Mouse (Mus musculus) spleen, embryonic (tissue): ENCODE measurements around the gene Pparg.

Experiments
- CTCF ChIA-PET: fragments of 350-600 bp; sonication (Branson Sonifier 250); formaldehyde crosslinking; loops from one replicate; lab custom pipeline; 2022; lab: Charles Lee

The Pparg gene

DNA sequence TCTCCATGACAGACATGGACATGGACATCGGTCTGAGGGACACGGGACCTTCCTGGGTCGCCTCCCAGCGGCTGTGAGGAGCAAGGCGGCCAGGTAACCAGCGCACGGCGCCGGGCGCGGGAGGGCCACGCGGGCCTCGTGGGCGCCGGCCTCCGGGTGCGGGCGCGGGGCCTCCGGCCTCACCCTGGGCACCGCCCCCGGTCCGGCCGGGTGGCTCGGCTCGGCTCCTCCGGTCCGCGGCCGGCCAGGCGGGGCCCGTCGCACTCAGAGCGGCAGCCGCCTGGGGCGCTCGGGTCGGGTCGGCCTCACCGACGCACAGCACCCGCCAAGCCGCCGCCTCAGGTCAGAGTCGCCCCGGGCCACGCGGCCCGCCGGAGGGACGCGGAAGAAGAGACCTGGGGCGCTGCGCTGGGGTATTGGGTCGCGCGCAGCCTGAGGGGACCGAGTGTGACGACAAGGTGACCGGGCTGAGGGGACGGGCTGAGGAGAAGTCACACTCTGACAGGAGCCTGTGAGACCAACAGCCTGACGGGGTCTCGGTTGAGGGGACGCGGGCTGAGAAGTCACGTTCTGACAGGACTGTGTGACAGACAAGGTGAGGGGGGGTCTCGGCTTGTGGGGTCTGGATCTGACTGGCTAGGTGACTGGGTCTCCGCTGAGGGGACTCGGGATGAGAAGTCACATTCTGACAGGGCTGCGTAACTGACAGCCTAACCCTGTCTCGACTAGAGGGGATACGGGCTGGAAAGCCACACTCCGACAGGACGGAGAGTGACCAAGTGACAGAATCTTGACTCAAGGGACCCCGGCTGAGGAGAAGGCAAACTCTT lies at the start of gene Pparg:
Gene Pparg (plus strand): TSS at position 176 of the 830 bp plus-strand sequence.
- CTCF ChIA-PET: no interaction called here

DNA sequence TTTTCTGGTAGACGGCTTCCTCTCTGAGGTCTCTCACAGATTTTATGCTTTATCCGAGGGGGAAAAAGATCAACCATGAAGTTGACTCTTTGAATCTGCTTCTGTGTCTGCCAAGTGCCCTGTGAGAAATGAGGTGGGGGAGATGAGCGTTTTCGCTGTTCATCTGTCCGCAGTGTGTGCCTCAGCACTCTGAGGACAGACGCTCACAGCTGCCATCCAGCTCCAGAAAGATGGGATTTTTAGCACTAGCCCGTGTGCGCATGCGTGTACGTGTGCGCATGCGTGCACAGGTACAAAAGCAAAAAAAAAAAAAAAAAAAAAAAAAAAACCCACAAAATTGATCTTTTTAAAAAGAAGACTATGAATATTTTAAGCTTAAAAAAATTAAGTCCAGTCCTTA lies 48.0 kb upstream of the Pparg start:
- CTCF ChIA-PET: no interaction called here

DNA sequence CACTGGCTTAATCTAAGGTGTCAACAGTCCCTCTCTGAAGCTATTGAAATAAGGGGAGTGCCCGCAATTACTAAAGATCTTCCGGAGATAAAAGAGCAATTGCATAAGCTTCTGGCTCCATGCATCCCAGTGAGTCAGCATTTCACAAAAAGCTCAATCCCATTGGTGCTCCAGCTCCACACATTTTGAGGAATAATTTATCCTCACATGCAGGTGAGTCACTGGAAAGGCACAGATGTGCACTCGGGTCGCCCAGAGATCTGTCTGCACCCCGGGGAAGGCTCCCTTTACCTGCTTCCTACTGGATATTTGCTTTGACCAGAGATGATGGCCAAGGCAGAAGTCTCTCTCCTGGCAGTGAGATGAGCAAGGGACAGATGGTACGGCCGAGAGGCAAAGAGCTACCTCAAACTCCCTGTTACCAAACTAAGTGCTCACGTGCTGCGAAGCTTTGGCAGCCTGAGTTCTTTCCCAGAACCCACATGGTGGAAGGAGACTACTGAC lies 47.5 kb upstream of the Pparg start:
- CTCF ChIA-PET: no interaction called here

DNA sequence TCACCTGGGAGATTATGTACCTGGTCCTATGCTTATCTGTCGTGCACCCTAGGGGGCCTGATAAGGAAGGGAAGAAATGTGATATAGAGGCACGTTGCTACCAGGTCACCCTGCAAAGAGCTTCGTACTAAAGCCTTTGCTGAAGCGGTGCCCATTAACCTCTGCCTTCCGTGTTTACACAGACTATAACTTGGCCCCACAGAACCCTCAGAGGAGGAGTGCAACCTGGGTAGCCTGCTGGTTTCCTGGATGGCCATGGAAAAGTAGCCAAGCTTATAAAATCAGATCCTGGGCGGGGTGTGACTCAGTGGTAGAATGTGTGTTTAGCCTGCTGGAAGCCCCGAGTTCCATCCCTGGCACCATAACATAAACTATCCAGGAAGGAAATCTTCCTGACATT lies 46.8 kb upstream of the Pparg start:
- CTCF ChIA-PET: no interaction called here

DNA sequence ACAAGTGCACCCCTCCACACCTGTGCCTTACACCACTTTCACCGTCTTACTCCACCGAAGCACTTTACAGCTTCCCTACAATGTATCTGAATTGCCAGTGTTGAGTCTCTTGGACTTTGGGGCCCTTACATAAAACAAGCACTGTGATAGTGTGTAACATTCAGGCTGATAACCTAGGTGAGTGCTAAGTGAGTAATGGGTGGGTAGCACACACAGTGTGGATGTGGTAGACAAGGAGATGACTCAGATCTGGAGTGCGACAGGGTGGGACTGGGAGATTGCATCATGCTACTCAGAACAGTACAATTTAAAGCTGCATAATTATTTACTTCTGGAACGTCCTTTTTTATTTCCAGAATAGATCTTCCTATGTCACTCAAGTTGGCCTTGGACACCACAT lies 45.0 kb upstream of the Pparg start:
- CTCF ChIA-PET: no interaction called here

DNA sequence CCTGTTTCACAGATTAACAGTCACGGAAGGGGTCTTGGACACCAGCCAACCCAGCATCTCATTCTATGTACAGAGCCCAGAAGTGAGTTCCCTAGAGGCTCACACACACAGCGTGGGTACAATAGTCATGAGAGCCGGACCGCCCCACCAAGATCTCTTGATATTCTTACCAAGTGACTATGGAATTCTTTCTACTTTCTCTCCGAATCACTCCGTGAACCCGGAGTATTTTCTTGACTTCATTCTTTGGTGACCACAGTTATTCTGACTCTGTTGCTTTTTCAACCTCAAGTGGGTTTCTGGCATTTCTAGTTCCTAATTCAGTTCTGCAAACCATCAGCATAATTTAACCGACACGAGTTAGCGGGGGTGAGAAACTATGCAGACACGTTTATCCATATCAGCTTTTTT lies 43.9 kb upstream of the Pparg start:
- CTCF ChIA-PET: no interaction called here

DNA sequence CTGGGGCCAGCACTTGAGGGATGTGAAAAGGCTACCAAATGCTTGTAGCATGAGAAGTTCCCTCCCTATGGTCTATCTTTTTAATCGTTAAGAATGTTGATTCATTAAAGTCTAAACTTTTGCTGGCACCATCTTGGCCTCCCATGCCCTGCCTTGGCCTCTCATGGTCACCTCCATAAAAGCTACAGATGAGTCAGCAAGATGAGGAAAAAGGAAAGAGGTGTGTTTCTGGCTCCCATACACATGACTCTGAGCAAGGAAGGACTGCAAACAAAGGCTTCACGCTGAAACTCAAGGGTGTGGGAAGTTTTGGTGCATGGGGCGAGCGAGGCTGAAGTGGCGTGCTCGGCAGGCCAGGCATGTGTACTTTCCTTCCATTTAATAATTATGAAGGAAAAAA lies 41.9 kb upstream of the Pparg start:
- CTCF ChIA-PET: no interaction called here

DNA sequence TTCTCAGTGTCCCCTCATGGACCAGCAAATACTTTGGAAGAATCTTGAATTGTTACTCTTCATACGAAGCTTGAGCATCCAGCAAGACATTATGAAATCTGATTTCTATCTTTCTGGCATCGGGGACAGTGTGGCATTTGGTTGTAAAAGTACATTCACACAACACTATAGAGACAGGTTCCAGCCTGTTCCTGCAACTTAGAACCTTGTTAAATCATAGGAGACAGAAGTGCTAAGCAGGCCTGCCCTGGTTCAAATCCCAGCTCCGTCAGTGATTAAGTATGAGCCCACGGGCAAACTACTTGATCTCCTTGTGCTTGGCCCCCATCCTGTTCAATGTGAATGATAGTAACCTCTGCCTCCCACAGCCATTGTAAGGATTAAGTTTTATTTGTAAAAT lies 41.1 kb upstream of the Pparg start:
- CTCF ChIA-PET: no interaction called here

DNA sequence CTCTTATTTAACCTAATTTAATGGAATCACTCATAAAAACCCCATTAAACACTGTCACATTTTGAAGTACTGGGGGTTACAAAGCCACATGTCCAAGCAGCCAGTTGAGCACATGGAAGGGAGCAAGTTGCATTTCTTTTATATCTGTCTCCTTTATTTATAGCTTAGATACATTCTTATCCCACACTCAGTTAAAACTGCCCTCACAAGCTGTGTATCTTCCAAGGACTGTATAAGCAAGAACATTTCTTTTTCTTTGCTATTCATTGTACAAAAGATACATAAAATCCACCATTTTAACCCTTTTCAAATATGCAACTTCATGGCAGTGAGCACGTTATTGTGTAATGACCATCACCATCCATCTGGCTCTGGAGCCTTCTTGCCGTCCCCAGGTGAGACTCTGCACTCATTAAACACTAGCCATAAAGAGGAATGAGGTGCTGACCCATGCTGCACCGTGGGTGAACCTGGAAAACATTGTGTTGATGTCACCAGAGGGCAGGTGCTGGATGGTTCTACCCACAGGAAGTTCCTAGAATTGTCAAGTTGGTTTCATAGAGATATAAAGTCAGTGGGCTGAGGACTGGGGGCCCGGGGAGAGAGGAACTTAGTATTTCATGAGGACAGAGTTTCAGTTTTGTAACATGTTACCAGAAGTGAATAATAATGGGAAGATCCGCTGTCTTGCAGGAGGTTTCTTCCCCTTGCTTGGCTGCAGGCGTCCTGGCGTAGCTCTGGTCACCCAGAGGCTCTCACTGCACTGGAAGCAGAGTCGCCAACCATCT lies 39.6 kb upstream of the Pparg start:
- CTCF ChIA-PET: no interaction called here

DNA sequence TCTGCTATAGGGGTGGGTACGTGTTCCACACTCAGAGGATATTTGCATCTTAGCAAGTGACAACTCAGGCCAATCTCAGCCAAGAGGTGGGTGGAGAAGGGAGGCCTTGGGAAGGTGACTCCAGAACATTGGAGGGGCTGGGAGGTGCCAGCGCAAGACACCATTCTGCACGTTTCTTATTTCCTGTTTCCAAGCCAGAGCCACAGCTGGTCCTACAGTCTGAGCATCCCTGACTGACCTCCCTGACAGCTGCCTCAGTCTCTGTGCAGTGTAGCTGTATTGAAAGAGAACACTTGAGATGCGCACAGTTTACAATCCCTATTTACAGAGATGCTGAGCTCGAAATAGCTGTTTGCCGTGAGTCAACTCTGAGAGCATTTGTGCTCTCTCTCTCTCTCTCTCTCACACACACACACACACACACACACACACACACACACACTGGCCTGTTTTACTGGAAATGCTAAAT lies 38.8 kb upstream of the Pparg start:
- CTCF ChIA-PET: no interaction called here

DNA sequence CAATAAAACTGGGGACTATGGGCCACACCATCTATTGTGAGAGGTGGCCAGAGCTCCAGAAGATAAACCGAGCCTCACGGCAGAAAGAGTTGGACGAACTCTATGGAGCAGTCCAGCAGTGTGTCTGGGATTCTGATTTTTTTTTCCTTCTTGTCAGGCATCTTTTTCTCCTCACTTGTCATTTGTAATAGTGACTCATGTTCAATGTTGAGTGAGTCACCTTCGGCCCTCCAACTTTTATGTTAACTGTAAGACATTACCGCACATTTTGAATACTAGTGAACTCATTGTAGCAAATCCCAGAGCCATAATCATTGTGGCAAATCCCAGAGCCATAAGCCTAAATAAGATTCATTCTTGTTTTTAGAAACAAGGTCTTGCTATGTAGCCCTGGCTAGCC lies 37.8 kb upstream of the Pparg start:
- CTCF ChIA-PET: no interaction called here

DNA sequence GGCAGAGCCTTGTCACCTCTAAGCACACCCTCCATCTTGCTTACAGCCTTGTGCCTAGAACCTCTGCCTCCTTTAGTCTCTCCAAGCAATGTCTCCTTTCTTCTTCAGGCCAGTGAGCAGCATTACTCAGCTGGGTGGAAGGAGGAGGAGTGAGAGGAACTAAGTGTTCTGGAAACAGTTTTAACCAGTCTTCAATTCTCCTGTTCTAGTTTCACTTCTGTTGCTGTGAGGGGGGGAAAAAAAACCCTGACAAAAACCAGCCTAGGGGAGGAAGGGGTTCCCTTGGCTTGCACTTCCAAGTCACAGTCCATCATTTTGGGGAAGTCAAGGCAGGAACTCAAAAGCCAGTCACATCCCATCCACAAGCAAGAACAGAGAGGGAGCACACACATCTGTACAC lies 29.8 kb upstream of the Pparg start:
- CTCF ChIA-PET: no interaction called here

DNA sequence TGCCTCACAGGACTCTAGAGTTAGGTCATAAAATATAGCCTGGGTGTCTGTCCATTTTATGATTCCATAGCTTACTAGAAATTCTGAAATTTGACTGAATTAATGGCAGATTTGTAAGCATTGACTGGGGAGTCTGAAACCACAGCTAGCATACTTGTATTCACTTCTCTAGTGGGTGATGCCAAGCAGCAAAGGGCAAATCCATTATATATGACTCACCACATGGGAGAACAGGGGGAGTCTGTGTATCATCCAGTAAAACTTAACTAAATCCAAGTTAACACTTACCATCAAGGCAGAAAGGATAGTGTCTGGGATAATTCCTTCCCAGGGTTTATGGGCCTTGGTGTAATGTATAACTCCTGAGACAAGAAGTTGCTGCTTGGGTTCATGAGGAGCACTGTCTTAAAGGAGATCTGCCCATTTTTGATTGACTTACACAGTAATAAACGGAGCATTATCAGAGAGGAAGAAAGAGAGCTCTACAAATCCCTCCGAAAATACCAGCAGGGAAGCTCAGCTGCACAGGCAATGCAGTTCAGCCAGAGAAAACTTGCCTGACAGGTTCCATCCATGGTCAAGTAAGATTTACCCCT lies 27.6 kb upstream of the Pparg start:
- CTCF ChIA-PET: no interaction called here

DNA sequence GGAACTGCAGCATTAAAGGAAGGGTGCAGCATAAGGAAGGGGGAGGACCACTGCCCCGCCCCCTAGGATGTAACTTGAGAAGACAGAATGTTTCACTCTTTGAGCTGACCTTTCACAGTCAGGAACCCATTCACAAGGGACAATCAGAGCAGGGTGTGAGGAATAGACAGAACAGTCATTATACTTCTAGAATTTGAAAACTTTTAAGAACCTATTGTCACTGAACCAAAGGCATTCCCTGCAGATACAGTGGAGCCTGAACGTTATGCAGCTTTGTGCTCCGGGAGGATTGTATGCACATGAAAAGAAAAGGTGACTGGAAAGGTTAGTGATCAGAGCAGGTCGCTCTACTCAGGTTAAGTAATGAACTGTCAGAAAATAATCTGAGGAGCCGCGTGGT lies 25.2 kb upstream of the Pparg start:
- CTCF ChIA-PET: interaction anchor here (0.6 kb wide), 1 partner anchor 26 kb away, joined by 3 read pairs; no protein-coding TSS in a partner anchor

DNA sequence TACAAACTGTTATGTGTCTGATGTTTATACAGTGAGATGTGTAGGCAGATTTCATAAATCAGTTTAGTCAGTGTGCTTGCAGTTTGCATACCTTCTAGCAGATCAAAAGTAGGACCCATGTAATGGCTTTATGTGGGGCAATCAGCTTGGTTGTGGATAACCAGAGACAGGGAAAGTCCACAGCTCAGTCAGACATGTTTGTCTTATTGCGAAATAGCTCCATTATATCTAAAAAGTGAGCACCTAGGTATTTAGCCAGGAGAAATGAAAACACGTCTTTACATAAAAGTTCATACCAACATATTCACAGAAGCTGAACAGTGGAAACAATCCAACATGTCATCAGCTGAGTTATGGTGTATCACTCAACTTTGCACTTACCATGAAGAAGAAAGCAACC lies 20.7 kb upstream of the Pparg start:
- CTCF ChIA-PET: no interaction called here

DNA sequence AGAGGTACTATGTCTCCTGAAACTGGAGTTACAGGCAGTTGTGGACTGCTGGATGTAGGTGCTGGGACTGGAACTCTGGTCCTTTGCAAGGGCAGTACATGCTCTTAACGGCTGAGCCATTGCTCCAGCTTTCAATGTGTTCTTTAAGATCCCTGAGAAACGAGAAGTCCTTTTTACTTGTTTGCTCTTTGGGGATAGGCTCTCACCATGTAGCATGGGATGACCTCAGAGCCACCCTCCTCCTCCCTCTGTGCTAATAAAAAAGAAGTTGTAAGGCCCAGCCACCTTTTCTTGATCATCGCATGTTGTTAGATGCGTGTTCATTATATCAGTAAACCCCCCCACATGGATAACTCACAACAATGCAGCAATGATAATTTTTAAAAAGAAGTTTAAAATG lies 17.7 kb upstream of the Pparg start:
- CTCF ChIA-PET: no interaction called here

DNA sequence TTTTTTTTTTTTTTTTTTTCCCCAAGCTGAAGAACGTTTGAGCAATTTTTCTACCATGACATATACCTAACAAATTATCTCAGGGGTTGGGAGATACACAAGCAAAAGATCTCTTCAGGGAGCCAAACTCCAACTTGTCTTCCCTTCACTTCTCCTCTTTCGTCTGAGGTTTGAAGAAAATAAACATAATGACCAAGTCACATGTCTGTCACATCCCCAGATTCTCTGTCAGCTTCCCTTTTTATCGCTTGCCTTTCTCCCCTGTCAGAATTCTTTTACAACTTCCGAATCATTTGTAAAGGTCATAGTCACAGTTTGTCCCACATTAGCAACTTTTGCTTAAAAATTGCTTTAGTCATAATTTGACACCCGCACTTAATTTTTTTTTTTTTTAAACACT lies 17.2 kb upstream of the Pparg start:
- CTCF ChIA-PET: no interaction called here

DNA sequence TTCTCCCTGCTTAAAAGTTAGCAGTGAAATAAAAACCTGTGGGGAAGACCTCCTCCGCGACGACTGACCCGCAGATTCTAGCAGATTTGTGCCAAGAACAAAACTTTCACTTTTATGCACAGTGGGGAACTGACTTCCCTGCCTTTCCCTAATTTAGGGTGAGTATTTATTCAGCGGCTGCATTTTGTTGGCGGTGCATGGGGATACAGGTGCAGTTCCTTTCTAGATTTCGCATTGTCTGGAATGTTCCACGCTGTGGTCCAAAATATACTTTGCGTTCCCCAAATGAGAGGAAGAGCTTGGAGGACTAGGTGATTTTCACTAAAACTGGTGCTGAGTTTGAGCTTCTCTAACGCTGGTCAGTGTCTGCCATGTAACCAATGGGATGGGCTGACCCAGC lies 16.6 kb upstream of the Pparg start:
- CTCF ChIA-PET: no interaction called here

DNA sequence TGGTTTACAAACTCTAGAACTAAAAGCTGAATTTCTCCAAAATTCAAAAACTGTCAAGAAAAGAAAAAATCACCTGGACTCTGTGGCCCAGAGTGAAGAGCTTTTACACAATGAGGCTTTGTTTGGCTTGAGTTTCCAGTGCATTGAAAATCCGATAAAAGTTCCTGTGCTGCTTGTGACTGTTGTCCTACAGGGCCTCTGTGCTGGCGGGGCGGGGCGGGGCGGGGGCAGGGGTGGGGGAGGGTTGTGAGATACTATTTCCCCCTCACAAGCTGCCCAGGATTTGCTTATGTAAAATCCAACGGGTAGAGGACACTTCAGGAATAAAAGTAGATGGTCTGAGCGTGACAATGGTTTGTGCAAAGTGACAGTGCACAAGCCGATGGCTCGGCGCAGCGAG lies 16.2 kb upstream of the Pparg start:
- CTCF ChIA-PET: no interaction called here

DNA sequence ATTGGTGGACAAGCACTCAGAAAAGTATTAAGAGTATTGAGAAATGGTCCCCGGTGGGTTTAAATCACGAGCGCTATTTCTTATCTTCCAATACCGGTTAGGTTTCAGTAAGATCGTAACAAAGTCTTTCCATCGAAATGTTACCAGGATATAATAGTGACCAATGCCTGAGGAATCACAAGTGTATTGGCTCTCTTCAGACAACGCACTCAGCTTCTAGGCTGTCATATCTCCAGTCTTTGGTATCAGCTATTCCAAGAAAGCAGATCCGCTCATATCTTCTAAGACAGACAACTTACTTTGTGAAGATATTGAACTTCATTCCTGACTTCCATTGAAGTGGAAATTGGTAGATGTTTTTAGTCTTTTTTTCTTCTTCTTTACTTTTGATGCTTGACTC lies 15.7 kb upstream of the Pparg start:
- CTCF ChIA-PET: no interaction called here

DNA sequence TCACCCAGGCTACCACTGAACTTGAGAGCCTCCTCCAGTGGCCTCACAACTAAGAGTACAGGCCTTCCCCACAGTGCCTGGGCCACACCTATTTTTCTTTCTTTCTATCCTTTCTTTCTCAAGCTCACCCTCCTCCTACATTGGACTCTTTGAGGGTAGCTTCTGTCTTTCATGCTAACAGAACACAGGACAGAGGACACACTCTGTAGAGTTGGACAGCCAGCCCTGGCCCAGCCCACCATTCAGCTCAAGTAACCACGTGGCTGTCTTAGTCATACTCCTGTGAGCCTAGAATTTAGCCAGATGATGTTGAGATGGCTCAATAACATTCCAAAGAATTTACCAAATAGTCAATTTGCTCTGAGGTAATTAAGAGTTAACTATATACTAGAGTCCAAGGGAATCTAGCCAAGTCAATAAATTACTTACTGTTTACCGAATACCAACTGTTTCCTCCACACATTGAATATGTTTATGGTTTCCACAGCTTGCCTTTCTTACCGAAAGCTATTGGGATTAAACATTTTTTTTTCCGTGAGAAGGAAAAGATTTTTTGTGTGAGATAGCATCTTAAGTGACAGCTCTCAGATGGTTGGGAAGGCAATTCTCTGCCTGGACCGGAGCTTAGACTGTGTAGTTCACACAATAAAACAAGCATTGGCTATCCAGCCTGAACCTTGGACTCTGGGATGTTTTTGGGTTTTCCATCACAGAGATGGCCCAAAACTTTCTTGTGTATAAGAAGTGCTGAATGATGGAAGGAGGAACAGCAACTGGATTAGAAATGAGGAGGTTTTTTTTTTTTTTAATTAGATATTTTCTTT lies 10.9 kb upstream of the Pparg start:
- CTCF ChIA-PET: no interaction called here
